Mouse (Mus musculus) 3T3-L1 (cell line): Measurements from ENCODE around the gene Srebf2.

ENCODE experiments used
- DNase-seq: peaks from one replicate; pipeline ENCODE4 v3.0.0-alpha.2; 2015; ENCODE audit warnings: low read depth, low spot score

The Srebf2 gene

GRCm38 (mm10) chr15:82146770-82147610 lies at the start of gene Srebf2:
TSS of gene Srebf2 (plus strand) at chr15:82147181.
- peak; percentile 99 for DNase-seq

GRCm38 (mm10) chr15:82106953-82107555 lies 39.9 kb upstream of the Srebf2 start:
- DNase-seq: peak; percentile 57

GRCm38 (mm10) chr15:82120544-82120943 lies 26.4 kb upstream of the Srebf2 start:
- no peak for DNase-seq

GRCm38 (mm10) chr15:82126690-82127089 lies 20.3 kb upstream of the Srebf2 start:
- peak; percentile 37 for DNase-seq

- DNase-seq: peak; percentile 89
These were observed 19.3 kb upstream of the Srebf2 start, which contains the start of gene Ccdc134 for GRCm38 (mm10) chr15:82127426-82128374. TSS of gene Ccdc134 (plus strand) at chr15:82127922.

- peak; percentile 24 for DNase-seq
These were observed 18.6 kb upstream of the Srebf2 start for GRCm38 (mm10) chr15:82128398-82128797.

GRCm38 (mm10) chr15:82130599-82130998 lies 16.4 kb upstream of the Srebf2 start:
- no peak for DNase-seq

GRCm38 (mm10) chr15:82135372-82135771 lies 11.6 kb upstream of the Srebf2 start:
- no peak for DNase-seq

GRCm38 (mm10) chr15:82138565-82138964 lies 8.4 kb upstream of the Srebf2 start:
- peak; percentile 79 for DNase-seq

- peak; percentile 61 for DNase-seq
These were observed 7.8 kb upstream of the Srebf2 start for GRCm38 (mm10) chr15:82139196-82139595.

- DNase-seq: no peak
These were observed 6.6 kb upstream of the Srebf2 start for GRCm38 (mm10) chr15:82140355-82140754.

GRCm38 (mm10) chr15:82144157-82144556 lies 2.8 kb upstream of the Srebf2 start:
- no peak for DNase-seq

- no peak for DNase-seq
These were observed 1.6 kb upstream of the Srebf2 start for GRCm38 (mm10) chr15:82145408-82145807.

- DNase-seq: peak; percentile 32
These were observed 871 bp upstream of the Srebf2 start for GRCm38 (mm10) chr15:82145851-82146769.

- DNase-seq: peak; percentile 73
These were observed 680 bp downstream of the Srebf2 start for GRCm38 (mm10) chr15:82147611-82148111.

GRCm38 (mm10) chr15:82148510-82148911 lies 1.5 kb downstream of the Srebf2 start:
- DNase-seq: no peak

GRCm38 (mm10) chr15:82150042-82150441 lies 3.1 kb downstream of the Srebf2 start:
- no peak for DNase-seq

GRCm38 (mm10) chr15:82151176-82151575 lies 4.2 kb downstream of the Srebf2 start:
- DNase-seq: no peak

GRCm38 (mm10) chr15:82152022-82152421 lies 5.0 kb downstream of the Srebf2 start:
- DNase-seq: no peak

- DNase-seq: no peak
These were observed 5.5 kb downstream of the Srebf2 start for GRCm38 (mm10) chr15:82152435-82152834.
